Mouse (Mus musculus) B cell, adult 67 days (primary cell): ENCODE measurements around the gene G6pc2. TPM values are rescaled to one million over a fixed set of nuclear protein-coding genes. Genes with fewer than 3 reads are reported as not detected.

Source experiments
- total RNA-seq, 2 experiments: library from RNA; stranded (reverse); gene quantifications; 4 replicates each; pipeline ENCODE4 v1.2.4; 2023

The G6pc2 gene
- not detected for total RNA-seq

GRCm38 (mm10) chr2:69210773-69211172 is at the start of gene G6pc2:
TSS of gene G6pc2 (plus strand) at chr2:69211073.

GRCm38 (mm10) chr2:69205791-69206351 is 5.0 kb upstream of the G6pc2 start, which contains the start of gene Spc25:
TSS of gene Spc25 (minus strand) at chr2:69206194.

Other genes with a start within 250 kb of the G6pc2 start
- gene Nostrin, start 75.3 kb upstream of the G6pc2 start, total RNA-seq: not detected
- gene Spc25, start 4.9 kb upstream of the G6pc2 start, total RNA-seq: 1 to 10 TPM; 5.0 to 8.5 TPM
- gene Abcb11, start 131.5 kb downstream of the G6pc2 start, total RNA-seq: not detected
- gene Dhrs9, start 169.4 kb downstream of the G6pc2 start, total RNA-seq: not detected